Mouse (Mus musculus): Measurements from ENCODE around the gene Mycl. TPM values are rescaled to one million over a fixed set of nuclear protein-coding genes. Genes with fewer than 3 reads are reported as not detected.

Gene Mycl
- polyA plus RNA-seq (2014; fragmentation: Nextera tagmentation; extraction: Ambion mirVana), result 14.0 and 15.1 TPM in 2 replicates

DNA sequence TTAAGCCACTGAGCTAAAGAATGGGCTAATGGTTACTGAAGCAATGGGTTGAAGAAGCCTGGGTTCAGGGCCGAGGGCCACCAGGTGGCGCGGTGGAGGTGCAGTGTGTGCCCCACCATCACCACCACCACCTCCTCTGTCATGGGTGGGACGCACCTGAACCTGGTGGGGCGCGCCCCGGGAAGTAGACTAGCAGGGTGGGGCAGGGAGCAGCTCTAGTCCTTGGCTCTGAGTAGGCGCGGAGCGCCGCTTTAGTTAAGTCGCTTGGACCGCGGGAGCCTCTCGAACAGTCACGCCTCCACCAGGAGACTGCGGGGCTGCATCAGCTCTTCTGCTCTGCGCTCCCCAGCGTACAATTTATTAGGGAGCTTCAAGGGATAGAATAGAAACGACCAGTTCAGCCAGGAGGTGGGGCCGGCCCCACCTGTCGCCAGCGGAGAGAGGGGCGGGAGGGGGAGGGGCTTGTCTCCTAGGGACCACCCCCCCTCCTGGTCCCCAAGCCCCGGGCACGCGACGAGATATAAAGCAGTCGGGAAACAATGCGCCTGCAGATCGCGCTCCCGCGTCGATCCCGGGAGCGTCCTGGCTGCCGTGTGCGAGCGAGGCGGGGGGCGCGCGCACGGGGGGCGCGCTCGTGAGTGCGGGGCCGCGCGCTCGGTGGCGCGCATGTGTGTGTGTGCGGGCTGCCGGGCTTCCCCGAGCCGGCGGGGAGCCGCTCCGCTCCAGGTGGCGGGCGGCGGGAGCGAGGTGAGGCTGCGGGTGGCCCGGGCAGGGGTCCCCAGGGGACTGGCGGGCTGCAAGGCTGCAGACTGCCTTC, at the start of gene Mycl:
TSS of gene Mycl (plus strand) at position 249 of the 817 bp plus-strand sequence.
- peaks cover 12% of the 10 kb centered on the region; the same call in 1 of the 2 replicates for H3K4me1 ChIP-seq (replicated peaks; ENCODE audit: control insufficient read depth, insufficient read depth, low read length)
- H3K4me3 ChIP-seq (ENCODE audit: low read depth, low read length), result peak within 1 kb of the TSS; percentile 69
- peak within 1 kb of the TSS; percentile 74 for H3K9ac ChIP-seq (ENCODE audit: low read length)
- peak within 1 kb of the TSS; percentile 85 for H3K27ac ChIP-seq (ENCODE audit: low read depth)
- H3K36me3 ChIP-seq (ENCODE audit: control insufficient read depth, insufficient read depth, low read length), result no peaks in the 10 kb centered on the region
- ATAC-seq (replicated peaks; ENCODE audit: low FRiP score, low TSS enrichment, low read depth), result peak; percentile 90
- under 1% methylated on average over 60 of the region's 69 CpGs for WGBS
- H3K4me2 ChIP-seq (ENCODE audit: low read length), result peak within 1 kb of the TSS; percentile 95
- peak; percentile 90 for DNase-seq (ENCODE audit: low spot score)
- H3K27me3 ChIP-seq (replicated peaks; ENCODE audit: control insufficient read depth, insufficient read depth, low read length), result peaks cover 3% of the 10 kb centered on the region; the same call in 1 of the 2 replicates
- 0 out of 2 replicates have a peak, but pooled peaks cover 3% of the 10 kb centered on the region for H3K9me3 ChIP-seq (ENCODE audit: control insufficient read depth, low read length)

DNA sequence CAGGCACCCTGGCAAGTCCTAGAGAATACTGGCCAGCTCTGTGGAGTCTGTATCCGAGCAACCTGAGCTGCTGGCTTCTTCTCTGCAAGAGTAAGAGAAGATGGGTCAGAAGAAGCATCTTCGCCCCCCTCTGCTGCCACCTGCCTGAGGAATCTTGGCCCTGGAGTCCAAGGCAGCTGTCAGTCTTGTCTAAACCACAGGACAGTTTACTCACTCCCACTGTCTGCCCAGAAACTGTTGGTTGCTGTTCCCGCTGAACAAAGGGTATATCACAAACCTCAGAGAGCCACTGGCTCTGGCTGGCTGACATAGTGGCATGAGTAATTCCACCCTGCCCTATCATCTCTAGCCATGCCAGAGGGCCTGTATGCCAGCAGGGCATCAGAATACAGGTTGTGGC, 48.2 kb upstream of the Mycl start:
- Histone ChIP-seq H3K4me2 (ENCODE audit: low read length) (no peak overlapping the region), H3K9me3 (ENCODE audit: control insufficient read depth, low read length) (no peaks in the 10 kb centered on the region), H3K27ac (ENCODE audit: low read depth) (no peak overlapping the region), H3K4me1 (replicated peaks; ENCODE audit: control insufficient read depth, insufficient read depth, low read length) (no peaks in the 10 kb centered on the region), H3K36me3 (ENCODE audit: control insufficient read depth, insufficient read depth, low read length) (no peaks in the 10 kb centered on the region), H3K4me3 (ENCODE audit: low read depth, low read length) (no peak overlapping the region), H3K27me3 (replicated peaks; ENCODE audit: control insufficient read depth, insufficient read depth, low read length) (no peaks in the 10 kb centered on the region), H3K9ac (ENCODE audit: low read length) (no peak overlapping the region)
- ATAC-seq (replicated peaks; ENCODE audit: low FRiP score, low TSS enrichment, low read depth), result no peak
- DNase-seq (ENCODE audit: low spot score), result no peak
- 75% methylated on average over 3 of the region's 3 CpGs for WGBS

DNA sequence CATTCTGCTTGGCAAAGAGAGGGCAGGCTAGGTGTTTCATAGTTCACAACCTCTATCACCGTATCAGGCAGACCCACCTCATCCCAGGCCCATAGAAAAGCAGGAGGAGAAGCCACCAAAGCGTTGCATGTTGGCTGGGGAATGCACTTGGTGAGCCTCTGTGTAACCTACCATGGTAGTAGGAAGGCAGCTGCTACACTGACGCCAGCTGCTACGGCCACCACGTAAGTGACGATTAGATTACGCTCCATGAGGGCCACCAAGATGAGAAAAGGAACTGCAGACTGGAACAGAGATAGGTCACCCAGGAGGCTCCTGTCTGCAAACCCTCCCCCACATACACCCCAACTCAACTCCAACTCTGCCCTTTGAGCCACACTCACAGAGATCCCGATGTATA, 46.4 kb upstream of the Mycl start:
- 94% methylated on average over 8 of the region's 8 CpGs for WGBS
- H3K27ac ChIP-seq (ENCODE audit: low read depth), result no peak overlapping the region
- ATAC-seq (replicated peaks; ENCODE audit: low FRiP score, low TSS enrichment, low read depth), result no peak
- no peaks in the 10 kb centered on the region for H3K27me3 ChIP-seq (replicated peaks; ENCODE audit: control insufficient read depth, insufficient read depth, low read length)
- H3K9me3 ChIP-seq (ENCODE audit: control insufficient read depth, low read length), result no peaks in the 10 kb centered on the region
- DNase-seq (ENCODE audit: low spot score), result no peak
- H3K4me1 ChIP-seq (replicated peaks; ENCODE audit: control insufficient read depth, insufficient read depth, low read length), result no peaks in the 10 kb centered on the region
- no peaks in the 10 kb centered on the region for H3K36me3 ChIP-seq (ENCODE audit: control insufficient read depth, insufficient read depth, low read length)
- H3K4me2 ChIP-seq (ENCODE audit: low read length), result no peak overlapping the region
- H3K4me3 ChIP-seq (ENCODE audit: low read depth, low read length), result no peak overlapping the region
- H3K9ac ChIP-seq (ENCODE audit: low read length), result no peak overlapping the region

DNA sequence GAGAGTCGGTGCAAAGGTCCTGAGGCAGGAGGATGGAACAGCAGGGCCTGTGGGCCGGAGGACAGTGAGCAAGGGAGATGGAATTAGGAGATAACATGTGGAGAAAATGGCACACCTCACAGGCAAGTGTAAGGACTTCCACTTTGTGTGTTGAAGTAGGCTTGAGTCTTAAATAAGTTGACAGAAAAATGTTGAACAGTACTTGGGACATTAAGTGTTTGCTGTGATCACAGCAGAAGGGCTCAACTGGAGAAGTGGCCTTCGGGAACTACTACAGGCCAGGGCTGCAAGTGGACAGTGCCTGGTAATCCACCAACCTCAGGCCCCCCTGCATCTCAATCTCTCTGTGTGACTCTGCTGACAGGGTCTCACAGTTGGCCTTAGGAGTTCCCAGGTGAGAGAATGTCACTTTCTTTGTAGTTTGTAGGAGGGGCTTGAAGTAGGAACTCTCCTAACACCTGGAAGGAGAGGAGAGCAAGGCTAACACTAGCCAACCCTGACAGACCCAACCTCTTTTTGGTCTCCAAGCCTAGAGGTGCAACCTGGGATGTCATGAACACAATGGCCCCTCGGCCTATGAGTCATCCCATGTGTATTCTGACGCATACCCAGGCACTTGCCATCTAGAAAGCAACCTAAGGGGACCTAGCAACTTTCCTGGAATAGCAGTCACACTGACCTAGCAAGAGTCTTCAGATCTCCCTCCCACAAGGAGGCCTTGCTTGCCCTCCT, 40.6 kb upstream of the Mycl start:
- 57% methylated on average over 5 of the region's 5 CpGs for WGBS
- H3K4me2 ChIP-seq (ENCODE audit: low read length), result peak overlapping the region; percentile 45
- peak; percentile 71 for ATAC-seq (replicated peaks; ENCODE audit: low FRiP score, low TSS enrichment, low read depth)
- H3K4me3 ChIP-seq (ENCODE audit: low read depth, low read length), result no peak overlapping the region
- no peaks in the 10 kb centered on the region for H3K9me3 ChIP-seq (ENCODE audit: control insufficient read depth, low read length)
- H3K4me1 ChIP-seq (replicated peaks; ENCODE audit: control insufficient read depth, insufficient read depth, low read length), result peaks cover 9% of the 10 kb centered on the region
- H3K9ac ChIP-seq (ENCODE audit: low read length), result no peak overlapping the region
- peak overlapping the region; percentile 40 for H3K27ac ChIP-seq (ENCODE audit: low read depth)
- H3K36me3 ChIP-seq (ENCODE audit: control insufficient read depth, insufficient read depth, low read length), result no peaks in the 10 kb centered on the region
- H3K27me3 ChIP-seq (replicated peaks; ENCODE audit: control insufficient read depth, insufficient read depth, low read length), result 0 out of 2 replicates have a peak, but pooled peaks cover 6% of the 10 kb centered on the region
- no peak for DNase-seq (ENCODE audit: low spot score)

DNA sequence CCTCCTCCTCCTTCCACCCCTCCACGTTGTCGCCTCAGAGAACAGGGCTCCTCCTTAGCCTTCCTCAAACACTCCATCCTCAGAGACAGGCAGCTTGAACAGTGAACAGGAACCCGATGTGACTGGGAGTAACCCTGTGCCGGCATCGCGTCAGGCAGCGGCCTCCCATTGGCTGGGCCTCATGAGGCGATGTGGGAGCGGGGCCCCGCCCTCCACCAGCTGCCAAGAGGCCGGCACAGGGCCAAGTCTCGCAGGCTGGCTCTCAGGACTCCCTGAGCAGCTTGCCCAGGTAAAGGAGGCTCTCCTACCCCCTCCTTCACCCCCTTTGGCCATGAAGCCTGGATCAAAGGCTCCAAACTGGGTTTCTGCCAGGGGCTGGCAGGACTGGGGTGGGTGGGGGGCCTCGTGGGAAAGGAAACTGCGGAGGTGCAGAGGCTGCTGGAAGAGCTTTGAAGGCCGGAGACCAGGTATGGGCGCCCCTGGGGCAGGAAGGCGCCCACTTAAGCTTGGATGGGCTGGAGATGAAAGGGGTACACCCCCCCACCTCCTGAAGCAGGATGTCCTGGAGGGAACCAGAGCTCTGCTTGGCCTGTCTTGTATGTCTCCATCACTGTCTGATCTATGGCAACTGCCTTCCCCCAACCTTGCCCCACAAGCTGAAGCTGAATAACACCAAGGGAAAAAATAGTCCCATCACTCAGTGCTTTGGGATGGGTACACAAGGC, 39.9 kb upstream of the Mycl start:
- peak; percentile 96 for ATAC-seq (replicated peaks; ENCODE audit: low FRiP score, low TSS enrichment, low read depth)
- peak overlapping the region; percentile 45 for H3K4me2 ChIP-seq (ENCODE audit: low read length)
- no peaks in the 10 kb centered on the region for H3K36me3 ChIP-seq (ENCODE audit: control insufficient read depth, insufficient read depth, low read length)
- WGBS, result 11% methylated on average over 17 of the region's 17 CpGs
- H3K9ac ChIP-seq (ENCODE audit: low read length), result no peak overlapping the region
- H3K27me3 ChIP-seq (replicated peaks; ENCODE audit: control insufficient read depth, insufficient read depth, low read length), result 0 out of 2 replicates have a peak, but pooled peaks cover 10% of the 10 kb centered on the region
- peak overlapping the region; percentile 2; the same call in 1 of the 2 replicates for H3K4me3 ChIP-seq (ENCODE audit: low read depth, low read length)
- H3K27ac ChIP-seq (ENCODE audit: low read depth), result peak overlapping the region; percentile 40
- peak; percentile 88 for DNase-seq (ENCODE audit: low spot score)
- H3K4me1 ChIP-seq (replicated peaks; ENCODE audit: control insufficient read depth, insufficient read depth, low read length), result peaks cover 12% of the 10 kb centered on the region
- no peaks in the 10 kb centered on the region for H3K9me3 ChIP-seq (ENCODE audit: control insufficient read depth, low read length)

DNA sequence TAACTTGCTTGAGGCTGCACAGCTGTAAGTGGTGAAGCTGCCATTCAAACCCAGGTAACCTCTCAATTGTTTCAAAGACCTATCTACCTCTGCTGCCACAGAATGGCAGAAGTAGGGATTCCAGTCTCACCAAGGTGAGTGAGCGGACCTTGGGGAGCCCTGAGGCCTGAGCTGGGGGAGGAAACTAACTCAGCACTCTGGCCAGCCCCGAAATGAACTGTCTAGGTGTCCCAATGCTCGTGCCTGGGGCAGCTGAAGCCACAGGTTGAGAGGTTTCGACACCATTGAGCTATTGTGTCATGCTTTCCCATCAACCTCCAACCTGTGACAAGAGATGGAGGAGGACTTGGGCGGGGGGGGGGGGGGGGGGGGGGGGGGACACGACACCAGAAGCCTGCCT, 39.2 kb upstream of the Mycl start:
- DNase-seq (ENCODE audit: low spot score) (no peak), ATAC-seq (replicated peaks; ENCODE audit: low FRiP score, low TSS enrichment, low read depth) (no peak)
- WGBS, result 94% methylated on average over 4 of the region's 6 CpGs
- Histone ChIP-seq H3K4me2 (ENCODE audit: low read length) (no peak overlapping the region), H3K4me1 (replicated peaks; ENCODE audit: control insufficient read depth, insufficient read depth, low read length) (peaks cover 15% of the 10 kb centered on the region), H3K27ac (ENCODE audit: low read depth) (no peak overlapping the region), H3K9me3 (ENCODE audit: control insufficient read depth, low read length) (no peaks in the 10 kb centered on the region), H3K27me3 (replicated peaks; ENCODE audit: control insufficient read depth, insufficient read depth, low read length) (0 out of 2 replicates have a peak, but pooled peaks cover 13% of the 10 kb centered on the region), H3K36me3 (ENCODE audit: control insufficient read depth, insufficient read depth, low read length) (no peaks in the 10 kb centered on the region), H3K4me3 (ENCODE audit: low read depth, low read length) (no peak overlapping the region), H3K9ac (ENCODE audit: low read length) (no peak overlapping the region)

DNA sequence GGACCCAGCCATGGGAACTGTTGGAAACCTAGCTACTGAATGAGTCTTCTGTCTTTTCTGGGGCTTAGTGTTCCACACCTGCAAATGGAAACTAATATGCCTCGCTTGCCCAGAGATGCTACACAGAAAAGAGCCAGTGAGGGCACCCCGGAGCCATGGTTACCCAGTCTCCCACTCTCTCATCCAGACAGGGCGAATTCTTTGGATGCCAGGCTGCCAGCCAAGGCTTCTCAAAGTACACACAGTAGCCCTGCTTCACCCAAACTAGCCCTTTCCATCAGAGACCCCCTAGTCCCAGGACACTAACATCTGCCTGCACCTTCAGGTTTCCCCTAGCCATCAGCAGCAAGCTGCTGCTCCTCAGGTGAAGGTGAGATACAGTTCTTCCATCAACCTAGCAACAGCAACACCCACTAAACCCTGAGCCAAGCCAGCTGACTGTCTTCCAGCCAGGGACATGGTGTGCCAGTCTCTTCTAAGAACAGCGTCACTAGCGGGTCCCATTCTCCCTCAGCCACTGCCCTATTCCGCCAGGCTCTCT, 36.9 kb upstream of the Mycl start:
- ATAC-seq (replicated peaks; ENCODE audit: low FRiP score, low TSS enrichment, low read depth), result no peak
- Histone ChIP-seq H3K4me1 (replicated peaks; ENCODE audit: control insufficient read depth, insufficient read depth, low read length) (peaks cover 20% of the 10 kb centered on the region), H3K27ac (ENCODE audit: low read depth) (no peak overlapping the region), H3K4me3 (ENCODE audit: low read depth, low read length) (no peak overlapping the region), H3K36me3 (ENCODE audit: control insufficient read depth, insufficient read depth, low read length) (no peaks in the 10 kb centered on the region), H3K4me2 (ENCODE audit: low read length) (no peak overlapping the region), H3K9ac (ENCODE audit: low read length) (no peak overlapping the region), H3K9me3 (ENCODE audit: control insufficient read depth, low read length) (no peaks in the 10 kb centered on the region), H3K27me3 (replicated peaks; ENCODE audit: control insufficient read depth, insufficient read depth, low read length) (0 out of 2 replicates have a peak, but pooled peaks cover 17% of the 10 kb centered on the region)
- 84% methylated on average over 6 of the region's 6 CpGs for WGBS
- DNase-seq (ENCODE audit: low spot score), result no peak

DNA sequence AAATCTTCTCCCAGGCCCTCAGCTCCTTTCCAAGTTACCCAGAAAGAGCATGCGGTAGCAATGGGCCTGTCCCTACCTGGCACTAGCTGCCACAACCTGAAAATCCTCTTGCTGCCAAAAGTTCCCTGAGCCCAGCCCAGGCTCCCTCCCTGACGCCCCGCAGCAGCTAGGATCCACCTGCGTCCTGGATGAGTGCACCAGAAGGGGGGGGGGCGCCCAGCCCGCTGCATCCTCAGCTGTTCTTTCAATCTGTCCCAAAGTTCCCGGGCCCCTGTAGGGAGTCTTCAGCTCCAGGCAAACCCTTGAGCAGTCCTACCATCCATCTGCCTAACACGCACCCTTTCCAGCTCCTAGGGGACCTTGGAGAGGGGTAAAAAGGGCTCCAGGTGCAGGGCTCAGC, 35.6 kb upstream of the Mycl start:
- no peak overlapping the region for H3K27ac ChIP-seq (ENCODE audit: low read depth)
- DNase-seq (ENCODE audit: low spot score), result no peak

More for the DNA sequence above, 35.6 kb upstream of the Mycl start:
- Histone ChIP-seq H3K4me2 (ENCODE audit: low read length) (peak overlapping the region; percentile 98), H3K36me3 (ENCODE audit: control insufficient read depth, insufficient read depth, low read length) (no peaks in the 10 kb centered on the region), H3K4me3 (ENCODE audit: low read depth, low read length) (peak overlapping the region; percentile 48), H3K27me3 (replicated peaks; ENCODE audit: control insufficient read depth, insufficient read depth, low read length) (0 out of 2 replicates have a peak, but pooled peaks cover 17% of the 10 kb centered on the region), H3K9ac (ENCODE audit: low read length) (peak overlapping the region; percentile 34; the same call in 1 of the 2 replicates), H3K4me1 (replicated peaks; ENCODE audit: control insufficient read depth, insufficient read depth, low read length) (peaks cover 20% of the 10 kb centered on the region), H3K9me3 (ENCODE audit: control insufficient read depth, low read length) (no peaks in the 10 kb centered on the region)
- 17% methylated on average over 8 of the region's 8 CpGs for WGBS
- ATAC-seq (replicated peaks; ENCODE audit: low FRiP score, low TSS enrichment, low read depth), result no peak
